Mouse (Mus musculus) limb, embryonic 11.5 days (tissue): ENCODE measurements at regions not wholly inside any gene's neighbourhood (a gene's known extent, or its start where the extent isn't known, plus 50 kb on each side); places are given as distances from the start of the nearest gene placed in this dataset.

Experiments
- ATAC-seq: fragments of 200-750 bp; cut with Nextera tagmentation; 2 replicates; pipeline ENCODE4 v1.8.0; 2017; ENCODE audit warnings: low read depth; ENCODE audit not compliant: insufficient number of reproducible peaks, low FRiP score, low TSS enrichment
- DNase-seq: peaks from one replicate; pipeline ENCODE4 v3.0.0-alpha.2; 2015; ENCODE audit warnings: low spot score
- H3K27ac ChIP-seq: fragments of 300-500 bp; sonication (generic); replicated peaks from 2 replicates; pipeline ENCODE4 v1.5.1; 2014; ENCODE audit warnings: low read depth, mild to moderate bottlenecking, low read length
- H3K27me3 ChIP-seq: fragments of 300-500 bp; sonication (generic); 2 replicates; pipeline ENCODE4 v1.6.1; 2014; ENCODE audit warnings: mild to moderate bottlenecking, low read length, mixed read lengths; ENCODE audit not compliant: control insufficient read depth, insufficient read depth
- H3K36me3 ChIP-seq: fragments of 300-500 bp; sonication (generic); 2 replicates; pipeline ENCODE4 v1.6.1; 2014; ENCODE audit warnings: mild to moderate bottlenecking, low read length, moderate library complexity, mixed read lengths; ENCODE audit not compliant: control insufficient read depth, insufficient read depth
- H3K4me1 ChIP-seq: fragments of 300-500 bp; sonication (generic); 2 replicates; pipeline ENCODE4 v1.6.1; 2014; ENCODE audit warnings: low read length, mixed read lengths; ENCODE audit not compliant: control insufficient read depth, insufficient read depth
- H3K4me2 ChIP-seq: fragments of 300-500 bp; sonication (generic); 2 replicates; pipeline ENCODE4 v1.6.1; 2014; ENCODE audit warnings: low read depth, mild to moderate bottlenecking, moderate library complexity; ENCODE audit not compliant: severe bottlenecking
- H3K4me3 ChIP-seq: fragments of 300-500 bp; sonication (generic); 2 replicates; pipeline ENCODE4 v1.5.1; 2014; ENCODE audit warnings: low read depth, low read length
- H3K9ac ChIP-seq: fragments of 300-500 bp; sonication (generic); 2 replicates; pipeline ENCODE4 v1.6.1; 2014; ENCODE audit warnings: mild to moderate bottlenecking, low read length
- H3K9me3 ChIP-seq: fragments of 300-500 bp; sonication (generic); 2 replicates; pipeline ENCODE4 v1.6.1; 2016; ENCODE audit warnings: low read length; ENCODE audit not compliant: control insufficient read depth
- WGBS: fragments of 180-500 bp; shearing (Covaris S2); extraction: QIAGEN DNeasy Blood & Tissue Kit; methylation state at CpG from one replicate; pipeline ENCODE4 v1.1.7; 2014; 5-methylcytosine and 5-hydroxymethylcytosine counted together

DNA sequence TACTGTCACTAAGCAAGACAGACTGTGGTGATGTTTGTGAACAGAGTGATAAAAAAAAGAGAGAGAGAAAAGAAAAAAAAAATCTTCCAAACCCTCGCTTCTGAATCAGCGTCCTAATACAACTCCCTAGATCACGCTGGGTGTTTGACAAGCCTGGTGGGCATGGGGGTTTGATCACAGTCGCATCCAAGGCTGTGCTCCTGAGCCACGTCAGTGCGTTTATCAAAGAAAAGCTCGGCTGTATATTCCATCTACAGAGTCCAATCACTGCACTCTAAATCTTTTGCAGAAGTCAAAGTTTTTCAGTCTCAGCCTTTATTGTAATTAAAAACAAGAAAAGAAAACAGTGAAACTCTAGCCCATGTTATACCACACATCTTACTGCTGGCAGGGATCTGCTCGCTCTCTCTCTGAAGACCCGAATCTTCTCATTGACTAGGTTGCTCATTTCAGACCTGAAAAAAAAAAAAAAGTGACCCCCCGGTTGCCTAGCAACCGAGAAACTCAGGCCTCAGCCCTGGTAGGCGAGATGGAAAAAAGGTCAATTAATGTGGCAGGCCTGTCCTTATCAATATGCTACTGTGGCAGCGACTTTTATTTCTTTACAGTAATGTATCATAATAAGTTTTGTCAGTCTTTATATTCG lies 121.2 kb upstream of the Eef1e1 start:
- Histone ChIP-seq H3K27ac (no peak overlapping the region), H3K9ac (no peak overlapping the region), H3K27me3 (0 out of 2 replicates have a peak, but pooled peaks cover 3% of the 10 kb centered on the region), H3K36me3 (no peaks in the 10 kb centered on the region), H3K4me3 (no peak overlapping the region), H3K9me3 (no peaks in the 10 kb centered on the region), H3K4me1 (no peaks in the 10 kb centered on the region), H3K4me2 (no peak overlapping the region)
- no peak for ATAC-seq
- DNase-seq, result no peak
- WGBS, result 56% methylated on average over 14 of the region's 14 CpGs

DNA sequence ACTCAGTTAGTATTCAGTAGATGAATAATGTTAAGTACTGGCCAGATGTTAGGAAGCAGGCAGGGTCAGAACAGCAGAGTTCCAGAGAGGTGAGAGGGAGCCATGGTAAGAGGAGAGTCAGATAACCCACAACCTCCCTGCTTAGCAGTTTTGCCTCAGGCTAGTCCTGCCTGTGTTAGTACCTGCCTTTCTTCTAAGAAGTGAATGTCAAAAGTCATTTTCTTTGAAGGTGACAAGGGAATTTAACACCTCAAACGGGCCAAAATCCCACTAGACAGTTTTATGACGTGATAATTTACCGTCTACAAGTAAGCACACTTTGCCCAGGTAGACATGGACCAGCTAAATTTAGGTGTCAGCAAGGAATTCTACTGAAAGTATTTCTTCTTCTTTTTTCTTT lies 117.7 kb upstream of the Eef1e1 start:
- Histone ChIP-seq H3K27me3 (no peaks in the 10 kb centered on the region), H3K4me3 (no peak overlapping the region), H3K9me3 (no peaks in the 10 kb centered on the region), H3K4me1 (0 out of 2 replicates have a peak, but pooled peaks cover 3% of the 10 kb centered on the region), H3K36me3 (no peaks in the 10 kb centered on the region), H3K9ac (no peak overlapping the region), H3K4me2 (no peak overlapping the region), H3K27ac (no peak overlapping the region)
- ATAC-seq (0 out of 2 replicates have a peak, but pooled peaks have one; percentile 39), DNase-seq (no peak)
- WGBS, result 33% methylated on average over 3 of the region's 3 CpGs

GRCm38 (mm10) chr13:38772996-38773395 lies 114.1 kb upstream of the Eef1e1 start:
- Histone ChIP-seq H3K4me3 (no peak overlapping the region), H3K27ac (no peak overlapping the region), H3K9ac (no peak overlapping the region), H3K36me3 (no peaks in the 10 kb centered on the region), H3K4me1 (0 out of 2 replicates have a peak, but pooled peaks cover 3% of the 10 kb centered on the region), H3K4me2 (no peak overlapping the region), H3K27me3 (no peaks in the 10 kb centered on the region), H3K9me3 (no peaks in the 10 kb centered on the region)
- 23% methylated on average over 6 of the region's 6 CpGs for WGBS
- no peak for ATAC-seq
- no peak for DNase-seq

DNA sequence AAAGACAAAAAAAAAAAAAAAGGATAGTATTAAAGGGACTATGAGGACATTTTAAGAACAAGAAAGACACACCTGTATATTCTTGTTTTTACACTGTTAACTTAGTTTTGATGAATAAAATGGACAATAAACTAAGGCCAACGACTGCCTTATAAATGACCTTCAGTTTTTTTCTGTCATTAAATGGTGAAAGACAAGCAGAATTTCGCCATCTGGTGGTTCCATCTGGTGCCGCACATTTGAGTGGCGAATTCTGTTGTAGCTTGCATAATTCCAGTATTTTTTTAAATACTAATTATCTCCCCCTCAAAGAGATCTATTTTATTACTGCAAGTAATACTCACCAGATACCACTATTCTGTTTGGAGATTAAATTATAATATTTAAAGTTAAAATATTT lies 107.3 kb upstream of the Eef1e1 start:
- no peak overlapping the region for H3K9ac ChIP-seq
- DNase-seq (peak; percentile 48), ATAC-seq (no peak)
- no peak overlapping the region for H3K4me2 ChIP-seq
- no peak overlapping the region for H3K4me3 ChIP-seq
- H3K4me1 ChIP-seq, result no peaks in the 10 kb centered on the region
- H3K9me3 ChIP-seq, result no peaks in the 10 kb centered on the region
- no peaks in the 10 kb centered on the region for H3K27me3 ChIP-seq
- no peaks in the 10 kb centered on the region for H3K36me3 ChIP-seq
- 40% methylated on average over 4 of the region's 4 CpGs for WGBS
- H3K27ac ChIP-seq, result no peak overlapping the region

- H3K4me1 ChIP-seq, result no peaks in the 10 kb centered on the region
- 85% methylated on average over 3 of the region's 3 CpGs for WGBS
- no peak for DNase-seq
Measured at GRCm38 (mm10) chr13:38760261-38760660, 101.4 kb upstream of the Eef1e1 start.

GRCm38 (mm10) chr13:38756629-38757227 lies 97.9 kb upstream of the Eef1e1 start:
- no peak for ATAC-seq
- H3K4me1 ChIP-seq, result no peaks in the 10 kb centered on the region
- no peak overlapping the region for H3K4me3 ChIP-seq
- 91% methylated on average over 11 of the region's 11 CpGs for WGBS
- no peaks in the 10 kb centered on the region for H3K27me3 ChIP-seq
- no peak overlapping the region for H3K9ac ChIP-seq
- H3K27ac ChIP-seq, result no peak overlapping the region
- DNase-seq, result no peak
- H3K4me2 ChIP-seq, result no peak overlapping the region
- H3K36me3 ChIP-seq, result no peaks in the 10 kb centered on the region
- H3K9me3 ChIP-seq, result 0 out of 2 replicates have a peak, but pooled peaks cover 3% of the 10 kb centered on the region

More at GRCm38 (mm10) chr13:38760261-38760660, 101.4 kb upstream of the Eef1e1 start:
- no peak overlapping the region for H3K4me3 ChIP-seq
- H3K9ac ChIP-seq, result no peak overlapping the region
- no peaks in the 10 kb centered on the region for H3K27me3 ChIP-seq
- no peak for ATAC-seq
- no peaks in the 10 kb centered on the region for H3K9me3 ChIP-seq
- H3K27ac ChIP-seq, result no peak overlapping the region
- no peaks in the 10 kb centered on the region for H3K36me3 ChIP-seq
- no peak overlapping the region for H3K4me2 ChIP-seq

GRCm38 (mm10) chr13:38753722-38754121 lies 94.9 kb upstream of the Eef1e1 start:
- H3K36me3 ChIP-seq, result no peaks in the 10 kb centered on the region
- H3K9ac ChIP-seq, result no peak overlapping the region
- ATAC-seq (no peak), DNase-seq (no peak)
- no peaks in the 10 kb centered on the region for H3K27me3 ChIP-seq
- no peak overlapping the region for H3K4me3 ChIP-seq
- H3K9me3 ChIP-seq, result 0 out of 2 replicates have a peak, but pooled peaks cover 3% of the 10 kb centered on the region
- WGBS, result 78% methylated on average over 4 of the region's 4 CpGs
- H3K4me1 ChIP-seq, result no peaks in the 10 kb centered on the region
- H3K27ac ChIP-seq, result no peak overlapping the region
- no peak overlapping the region for H3K4me2 ChIP-seq

DNA sequence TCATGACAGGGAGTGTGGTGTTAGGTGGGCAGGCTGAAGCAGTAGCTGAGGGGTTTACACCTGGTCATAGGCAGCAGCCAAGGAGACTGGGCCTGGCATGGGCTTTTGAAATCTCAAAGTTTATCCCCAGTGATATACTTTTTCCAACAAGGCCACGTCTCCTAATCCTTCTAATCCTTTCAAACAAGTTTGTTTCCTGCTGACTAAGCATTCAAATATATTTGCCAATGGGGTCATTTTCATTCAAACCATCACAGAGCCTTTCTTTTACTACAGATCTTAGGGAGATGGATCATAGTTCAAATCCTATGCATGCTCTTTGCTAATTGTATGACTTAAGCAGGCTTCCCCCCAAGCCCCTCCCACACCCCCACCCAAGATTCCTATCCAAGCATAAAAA lies 93.0 kb upstream of the Eef1e1 start:
- DNase-seq (no peak), ATAC-seq (no peak)
- no peak overlapping the region for H3K4me2 ChIP-seq
- H3K4me1 ChIP-seq, result no peaks in the 10 kb centered on the region
- H3K9ac ChIP-seq, result no peak overlapping the region
- H3K4me3 ChIP-seq, result no peak overlapping the region
- WGBS, result 83% methylated on average over 1 of the region's 1 CpGs
- H3K27ac ChIP-seq, result no peak overlapping the region
- no peaks in the 10 kb centered on the region for H3K36me3 ChIP-seq
- 0 out of 2 replicates have a peak, but pooled peaks cover 3% of the 10 kb centered on the region for H3K9me3 ChIP-seq
- H3K27me3 ChIP-seq, result no peaks in the 10 kb centered on the region
